Mouse (Mus musculus) erythroblast, embryonic 14.5 days (primary cell): Measurements from ENCODE around the gene Vmn1r188.

ENCODE experiments used
- GATA1 ChIP-seq: IDR thresholded peaks from 2 replicates; pipeline ENCODE4 v1.6.1; 2012; ENCODE audit warnings: low read length, inconsistent platforms, mixed read lengths
- TAL1 ChIP-seq: IDR thresholded peaks from 3 replicates; pipeline ENCODE4 v1.6.1; 2012; ENCODE audit warnings: low read length, inconsistent platforms, mixed read lengths

- no peak for TF ChIP-seq TAL1
- TF ChIP-seq GATA1 = no peak
Observed at GRCm38 (mm10) chr13:22034443-22035266, 49.6 kb upstream of the Vmn1r188 start.
